Mouse (Mus musculus): ENCODE results near the gene Ip6k2.

GRCm38 (mm10) chr9:108847374-108847773 lies 63.8 kb downstream of the Ip6k2 start:
- TF ChIP-seq POLR2A (IDR thresholded peaks at IDR 0.05; ENCODE audit: insufficient read depth, low read depth, low read length) (no peak), CTCF (IDR thresholded peaks at IDR 0.05; ENCODE audit: insufficient read depth, low read depth, low read length) (no peak)
